Mouse (Mus musculus) MN1 (cell line): ENCODE results near the gene Mtmr4.
A peak's percentile ranks its signal among the peaks of the same experiment; 100 is the strongest.

Experiments used
- DNase-seq: peaks from one replicate; pipeline ENCODE4 v3.0.0-alpha.2; 2016; ENCODE audit warnings: low spot score

The Mtmr4 gene

DNA sequence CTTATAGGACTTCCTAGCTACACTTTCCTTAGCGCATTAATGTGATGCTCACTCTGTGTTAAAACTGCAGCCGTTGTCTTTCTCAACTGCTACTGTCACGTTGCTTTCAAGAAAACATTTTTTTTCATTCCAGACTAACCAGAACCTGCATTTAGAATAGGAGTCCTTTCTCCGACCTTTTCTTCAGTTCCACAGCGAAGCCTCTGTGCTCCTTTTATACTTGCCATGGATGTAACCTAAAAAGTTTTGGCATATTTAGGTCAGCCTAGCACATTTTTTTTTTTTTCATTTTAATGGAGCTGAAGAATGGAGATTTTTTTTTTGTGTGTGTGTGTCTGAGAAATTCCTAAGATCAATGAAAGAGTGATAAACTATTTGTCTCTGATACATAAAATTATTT is 23.6 kb downstream of the Mtmr4 start:
- no peak for DNase-seq

DNA sequence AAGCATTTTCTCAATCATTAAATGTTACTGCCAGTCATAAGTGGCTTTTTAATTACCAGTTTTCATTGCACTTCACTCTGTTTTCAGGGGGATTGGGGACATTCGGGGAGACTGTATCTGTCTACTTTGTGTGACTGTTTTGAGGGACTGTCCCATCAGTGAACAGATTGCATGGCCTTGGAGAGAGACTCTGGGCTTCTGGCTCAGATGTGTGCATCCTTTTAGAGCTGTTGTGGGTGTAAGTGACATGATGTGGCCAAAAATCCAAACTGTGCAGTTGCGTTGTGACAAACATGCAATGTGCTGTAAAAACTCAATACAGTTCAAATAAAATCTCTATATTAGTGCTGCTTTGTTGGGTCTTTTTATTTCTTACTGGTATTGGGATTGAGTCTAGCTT is 24.0 kb downstream of the Mtmr4 start:
- no peak for DNase-seq

DNA sequence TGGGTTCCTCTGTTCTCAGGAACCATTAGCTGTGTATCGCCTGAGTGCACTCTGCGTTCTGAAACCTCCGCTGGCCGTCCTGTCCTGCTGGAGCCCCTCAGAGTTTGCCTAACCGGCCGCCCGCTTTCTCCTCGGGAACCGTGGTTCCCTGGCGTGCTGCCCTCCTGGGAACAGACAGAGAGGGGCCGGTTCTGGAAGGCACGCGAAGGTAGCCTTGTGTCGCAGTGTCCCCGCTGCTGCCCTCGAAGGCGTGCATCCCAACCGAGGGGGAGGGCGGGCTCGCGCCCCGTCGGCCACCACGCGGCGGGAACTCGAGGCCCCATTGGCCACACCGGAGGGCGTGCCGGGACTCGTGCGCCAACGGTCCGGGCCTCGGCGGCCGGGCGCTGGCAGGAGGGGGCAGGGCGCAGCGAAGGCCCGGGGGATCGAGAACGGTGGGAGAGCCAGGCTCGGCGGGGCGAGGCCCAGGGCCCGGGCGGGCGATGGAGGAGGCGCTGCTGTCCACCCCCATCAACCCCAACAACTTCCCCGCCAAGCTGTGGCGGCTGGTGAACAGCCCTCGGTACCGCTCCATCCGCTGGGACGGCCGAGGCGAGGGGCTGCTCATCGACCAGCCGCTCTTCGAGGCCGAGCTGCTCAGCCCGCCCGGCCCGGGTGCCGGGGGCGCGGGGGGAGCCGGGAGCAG is 25.0 kb downstream of the Mtmr4 start, which contains the start of gene Hsf5:
Gene Hsf5, plus strand, starts transcription at position 375 of the 685 bp plus-strand sequence.
- DNase-seq, result no peak

DNA sequence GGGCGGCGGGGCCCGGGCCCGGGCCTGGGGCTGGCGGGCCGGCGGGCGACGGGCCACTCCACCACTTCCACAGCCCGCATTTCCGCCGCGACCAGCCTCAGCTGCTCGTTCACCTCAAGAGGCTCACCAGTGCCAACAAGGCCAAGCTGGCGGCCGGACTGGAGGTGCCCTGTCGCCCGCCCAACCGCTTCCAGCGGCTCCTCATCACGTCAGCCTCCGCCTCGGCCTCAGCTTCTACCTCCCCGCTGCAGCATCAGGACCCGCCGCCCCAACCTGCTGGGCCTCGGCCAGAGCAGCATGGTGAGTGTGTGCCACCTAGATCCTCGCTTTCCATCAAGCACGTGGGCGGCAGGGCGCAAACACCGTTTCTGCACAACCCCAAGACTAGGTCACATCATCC is 25.6 kb downstream of the Mtmr4 start:
- no peak for DNase-seq

DNA sequence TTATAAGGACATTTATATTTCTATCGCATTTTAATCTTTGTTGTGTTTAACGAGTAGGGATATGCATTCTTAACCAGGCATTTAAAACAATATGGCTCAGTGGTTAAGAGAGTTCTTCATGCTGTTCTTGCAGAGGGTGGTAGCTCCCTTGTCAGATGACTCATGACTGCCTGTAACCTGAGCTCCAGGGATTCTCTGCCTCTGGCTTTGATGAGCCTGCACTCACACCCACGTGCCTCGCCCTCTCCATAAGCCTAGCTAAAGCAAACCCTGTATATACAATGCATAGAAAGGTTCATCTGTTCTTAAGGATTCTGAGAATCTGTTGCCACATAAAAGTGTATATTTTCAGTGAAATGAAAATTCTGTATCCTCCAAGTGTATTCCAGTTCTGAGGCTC is 31.2 kb downstream of the Mtmr4 start:
- peak; percentile 12 for DNase-seq

DNA sequence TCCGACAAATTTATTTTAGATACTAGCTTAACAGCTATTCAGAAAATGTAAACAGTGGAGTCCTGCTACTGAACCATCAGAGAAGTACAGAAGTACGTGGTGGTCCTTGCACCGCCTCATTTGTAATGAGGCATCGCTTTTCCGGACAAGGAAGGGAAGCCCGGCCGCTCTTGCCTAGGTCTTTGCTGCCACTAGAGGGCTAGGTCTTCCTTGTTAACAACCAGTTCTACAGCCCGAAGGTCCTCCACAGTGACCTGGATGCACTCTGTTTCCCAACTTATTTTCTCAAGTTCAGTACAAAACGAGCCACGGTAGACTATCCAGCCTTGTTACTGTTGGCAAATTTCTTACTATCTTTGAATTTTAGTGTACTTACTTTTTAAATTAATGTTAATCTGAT is 37.9 kb downstream of the Mtmr4 start:
- no peak for DNase-seq

DNA sequence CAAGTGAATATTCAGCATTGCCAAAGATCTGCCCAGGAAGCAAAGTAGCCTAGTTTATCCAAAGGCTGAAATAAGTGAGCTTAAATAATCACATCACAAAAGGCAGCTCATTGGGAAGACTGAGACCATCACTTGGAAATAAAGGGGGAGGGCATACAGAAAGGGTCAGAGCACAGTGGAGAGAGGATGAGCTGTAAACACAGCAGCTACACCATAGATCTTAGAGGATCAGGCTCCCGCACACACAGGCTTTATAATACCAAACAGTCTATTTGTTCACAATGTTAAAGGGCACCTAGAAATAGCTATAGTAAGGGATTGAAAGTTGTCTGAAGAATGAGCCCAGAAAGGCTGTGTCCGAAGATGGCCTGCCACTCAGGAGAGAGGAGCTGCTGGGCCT is 46.8 kb downstream of the Mtmr4 start:
- no peak for DNase-seq

DNA sequence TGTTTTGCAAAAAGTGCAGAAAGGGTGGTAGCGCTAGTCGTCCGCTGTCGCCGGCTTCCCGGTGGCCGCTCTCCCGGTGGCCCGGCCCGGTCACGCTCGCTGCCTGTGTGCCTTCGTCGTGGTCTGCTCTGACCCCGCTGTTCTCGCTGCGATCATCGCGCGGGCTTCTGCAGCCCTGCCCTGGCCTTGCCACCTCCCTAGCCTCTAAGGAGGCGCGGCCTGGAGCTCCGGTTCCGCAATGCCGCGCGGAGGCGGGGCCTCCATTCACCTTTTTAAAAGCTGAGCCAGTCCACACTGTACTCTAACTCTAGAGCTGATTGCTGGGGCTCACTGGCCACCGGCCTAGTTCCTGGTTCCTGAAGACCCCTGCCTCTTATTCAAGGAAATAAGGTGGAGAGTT is 47.2 kb downstream of the Mtmr4 start:
- peak; percentile 65 for DNase-seq

DNA sequence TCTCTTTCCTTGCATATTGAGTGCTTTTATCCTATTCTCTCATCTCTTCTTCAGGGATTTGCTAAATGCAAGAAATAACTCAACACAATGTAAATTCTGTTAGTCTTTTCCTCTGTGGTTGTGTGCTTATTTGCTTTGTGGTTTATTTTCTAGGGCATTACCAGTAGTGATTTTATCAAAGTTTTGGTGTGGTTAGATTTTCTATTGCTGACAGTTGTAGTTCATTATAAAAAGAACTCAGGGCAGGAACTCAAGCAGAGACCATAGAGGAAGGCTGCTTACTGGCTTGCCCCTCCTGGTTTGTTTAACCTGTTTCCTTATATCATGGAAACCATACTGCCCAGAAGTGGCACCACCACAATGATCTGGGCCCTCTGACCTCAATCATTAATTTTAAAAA is 50.9 kb downstream of the Mtmr4 start:
- no peak for DNase-seq

DNA sequence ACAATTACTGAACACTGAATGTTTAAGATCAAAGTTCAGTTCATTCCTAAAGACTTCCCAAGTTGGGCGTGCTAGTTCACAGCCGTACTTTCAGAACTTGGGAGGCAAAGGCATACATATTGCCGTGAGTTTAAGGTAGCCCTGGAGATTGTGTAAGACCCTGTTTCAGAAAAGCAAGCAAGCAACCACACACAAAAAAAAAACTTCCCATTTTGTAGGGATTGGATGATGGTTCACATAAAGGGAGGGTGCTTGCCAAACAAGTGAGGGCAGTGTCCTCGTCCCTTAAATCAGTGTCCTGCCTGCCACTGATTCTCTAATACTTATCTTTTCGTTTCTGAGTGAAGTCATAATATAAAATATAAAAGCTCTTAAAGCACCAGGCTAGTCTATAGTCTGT is 62.7 kb downstream of the Mtmr4 start:
- no peak for DNase-seq

DNA sequence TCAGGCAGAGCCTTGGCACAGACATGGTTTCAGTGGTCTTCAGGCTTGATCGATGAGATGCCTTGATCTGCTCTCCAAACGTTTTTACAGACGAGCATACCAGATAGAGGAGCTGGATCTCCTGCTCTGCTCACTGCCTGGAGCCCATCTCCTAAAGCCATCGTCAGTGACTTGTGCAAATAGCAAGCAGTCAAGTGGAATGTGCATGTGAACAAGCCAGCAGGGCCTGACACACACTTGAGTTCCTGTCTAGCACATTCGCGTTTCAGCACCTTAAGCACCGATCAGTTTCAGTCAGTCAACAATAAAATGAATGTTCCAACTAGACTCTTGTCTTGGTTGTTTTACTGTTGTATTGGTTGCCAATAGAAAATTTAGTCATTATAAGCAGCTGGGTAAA is 67.3 kb downstream of the Mtmr4 start:
- no peak for DNase-seq

DNA sequence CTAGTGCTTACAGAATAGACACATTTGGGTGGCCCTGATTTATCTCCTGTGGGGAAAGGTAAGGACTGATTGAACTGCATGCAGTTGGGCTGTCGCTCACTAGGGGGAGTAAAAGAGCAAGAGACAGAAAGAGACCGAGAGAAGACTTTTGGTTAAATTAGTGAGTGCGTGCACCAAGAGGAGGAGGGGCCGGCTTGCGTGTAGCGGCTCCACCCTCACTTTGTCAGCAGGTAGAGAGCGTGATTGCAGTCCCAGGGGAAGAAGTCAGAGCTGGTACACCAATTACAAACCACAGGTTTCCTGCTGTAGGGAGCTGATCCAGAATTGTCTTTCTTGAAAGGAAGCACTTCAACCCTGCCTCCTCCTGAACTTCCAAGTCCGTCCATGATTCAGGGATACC is 70.4 kb downstream of the Mtmr4 start, which contains the start of gene Rnf43:
Gene Rnf43, plus strand, starts transcription at position 316 of the 400 bp plus-strand sequence.
- peak; percentile 71 for DNase-seq

DNA sequence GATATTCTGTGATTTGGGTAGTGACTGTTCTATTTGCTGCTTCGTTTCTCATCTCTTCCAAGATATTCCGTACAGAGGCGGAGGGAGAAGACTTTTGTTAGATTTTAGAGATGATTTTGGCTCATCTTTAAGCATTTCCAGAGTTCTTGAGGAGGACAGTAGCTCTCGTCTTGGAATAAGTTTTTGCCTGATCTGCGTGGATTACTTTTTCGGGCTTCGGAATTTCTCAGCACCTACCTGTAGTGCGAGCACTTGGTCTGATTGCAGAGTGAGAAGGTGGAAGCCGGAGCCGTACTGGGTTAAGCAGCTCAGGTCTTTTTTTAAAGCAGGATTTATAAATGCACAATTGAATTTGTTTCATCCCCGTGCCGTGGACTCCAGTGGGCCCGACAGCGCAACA is 70.9 kb downstream of the Mtmr4 start:
- DNase-seq, result no peak

DNA sequence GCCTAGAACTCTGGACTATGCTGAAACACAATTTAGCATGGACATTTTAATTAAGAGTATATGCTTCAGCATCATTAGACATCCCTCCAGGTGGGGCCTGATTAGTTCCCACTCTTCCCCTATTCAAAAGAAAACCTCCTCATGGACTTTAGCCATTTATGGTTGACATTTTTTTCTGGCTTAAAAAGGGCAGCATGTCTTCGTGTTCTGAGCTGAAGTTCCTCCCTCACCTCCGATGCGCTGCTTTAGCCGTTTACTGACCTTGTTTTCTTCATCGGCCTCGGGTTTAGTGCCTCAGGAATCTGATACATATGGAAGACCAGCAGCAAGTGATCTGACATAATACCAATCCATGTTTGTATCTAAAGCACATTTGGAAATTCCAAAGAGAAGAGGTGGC is 72.0 kb downstream of the Mtmr4 start:
- no peak for DNase-seq

DNA sequence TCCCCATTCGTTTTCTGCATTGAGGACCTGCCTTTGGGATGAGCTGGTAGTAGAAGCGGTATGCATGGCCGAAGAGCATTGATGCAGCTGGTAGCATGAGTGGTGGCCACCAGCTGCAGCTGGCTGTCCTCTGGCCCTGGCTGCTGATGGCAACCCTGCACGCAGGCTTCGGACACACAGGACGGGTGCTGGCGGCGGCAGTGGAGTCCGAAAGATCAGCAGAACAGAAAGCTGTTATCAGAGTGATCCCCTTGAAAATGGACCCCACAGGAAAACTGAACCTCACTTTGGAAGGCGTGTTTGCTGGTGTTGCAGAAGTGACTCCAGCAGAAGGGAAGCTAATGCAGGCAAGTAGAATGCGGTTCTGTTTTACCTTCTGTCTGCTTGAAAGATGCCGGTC is 72.6 kb downstream of the Mtmr4 start:
- no peak for DNase-seq

DNA sequence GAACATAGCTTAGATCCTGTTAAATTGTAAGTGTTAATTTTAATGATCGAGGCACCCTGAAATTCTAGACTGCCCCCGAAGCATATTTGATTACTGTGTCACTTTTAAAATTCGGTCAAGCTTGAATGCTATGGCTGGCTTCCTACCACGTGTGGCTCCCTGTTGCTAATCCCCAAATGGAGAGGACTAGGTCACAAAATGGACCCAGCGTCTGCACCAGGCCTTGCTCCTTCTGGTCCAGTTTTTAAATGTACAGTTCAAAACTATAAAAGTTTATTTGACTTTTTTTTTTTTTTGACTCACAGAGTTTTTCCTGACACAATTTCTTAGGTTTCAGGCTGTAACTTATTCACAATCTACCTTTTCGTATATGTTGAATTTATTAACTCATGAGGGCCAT is 73.3 kb downstream of the Mtmr4 start:
- DNase-seq, result no peak

DNA sequence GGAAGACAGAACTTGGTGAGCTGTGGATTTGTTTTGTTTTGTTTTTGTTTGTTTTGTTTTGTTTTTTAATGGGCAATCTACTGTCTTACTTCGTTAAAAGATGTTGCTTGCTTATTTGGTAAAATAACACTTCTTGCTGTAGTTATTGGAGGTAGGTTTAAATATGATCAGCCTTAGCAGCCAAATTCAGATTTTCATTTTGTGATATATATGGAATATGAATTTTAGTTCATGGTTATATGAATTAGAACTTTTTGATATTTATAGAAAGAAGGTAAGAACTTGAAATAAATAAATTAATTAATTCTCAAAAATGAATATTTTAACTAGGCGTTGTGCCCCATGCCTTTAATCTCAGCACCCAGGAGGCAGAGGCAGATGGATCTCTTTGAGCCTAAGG is 73.7 kb downstream of the Mtmr4 start:
- no peak for DNase-seq
